Mouse (Mus musculus) E14TG2a.4 (cell line): ENCODE measurements around the gene Dctn5.

Source experiments
- CTCF ChIP-seq: conservative IDR thresholded peaks from 2 replicates; pipeline ENCODE4 v1.5.1; 2014; ENCODE audit warnings: low read length
- NANOG ChIP-seq: IDR thresholded peaks from 2 replicates; pipeline ENCODE4 v1.6.1; 2014; ENCODE audit warnings: borderline replicate concordance, low read length, mixed read lengths
- POU5F1 ChIP-seq: IDR thresholded peaks from 2 replicates; pipeline ENCODE4 v1.6.1; 2014; ENCODE audit warnings: low read length, borderline replicate concordance

- TF ChIP-seq CTCF (no peak), POU5F1 (no peak), NANOG (no peak)
These were observed 61.1 kb downstream of the Dctn5 start for GRCm38 (mm10) chr7:122193919-122194318.
